In genomic region chr14:54714617-54715081, GRCm38 (mm10) we compare ENCODE assay signal across 8 mouse cellular contexts. TPM values are rescaled to one million over a fixed set of nuclear protein-coding genes. Genes with fewer than 3 reads are reported as not detected.
DNase-seq lines count a peak whose midpoint lies in the region; ATAC-seq and TF ChIP-seq lines count a peak whose summit lies in the region.

No protein-coding gene starts in this region.

- no peak overlapping the region for H3K27ac ChIP-seq in hindbrain, embryonic 11.5 days (ENCODE audit: low read depth, low read length)
- H3K27ac ChIP-seq in limb, embryonic 14.5 days (replicated peaks; ENCODE audit: low read depth, low read length) = no peak overlapping the region
- peak overlapping the region; percentile 64 for H3K27ac ChIP-seq in neural tube, embryonic 13.5 days (replicated peaks)

- no peaks in the 10 kb centered on the region for H3K36me3 ChIP-seq in hindbrain, embryonic 11.5 days (ENCODE audit: control insufficient read depth, insufficient read depth, low read length)
- no peaks in the 10 kb centered on the region for H3K36me3 ChIP-seq in limb, embryonic 14.5 days (ENCODE audit: control insufficient read depth, insufficient read depth, low read length)
- no peaks in the 10 kb centered on the region for H3K36me3 ChIP-seq in neural tube, embryonic 13.5 days

- peaks cover 2% of the 10 kb centered on the region; the same call in 1 of the 2 replicates for H3K27me3 ChIP-seq in hindbrain, embryonic 11.5 days (ENCODE audit: control insufficient read depth, insufficient read depth, low read length)
- H3K27me3 ChIP-seq in limb, embryonic 14.5 days (ENCODE audit: control insufficient read depth, insufficient read depth, low read length) = no peaks in the 10 kb centered on the region
- H3K27me3 ChIP-seq in neural tube, embryonic 13.5 days = no peaks in the 10 kb centered on the region

- no peaks in the 10 kb centered on the region for H3K4me1 ChIP-seq in hindbrain, embryonic 11.5 days (replicated peaks; ENCODE audit: control insufficient read depth, insufficient read depth, low read length)
- H3K4me1 ChIP-seq in limb, embryonic 14.5 days (ENCODE audit: control insufficient read depth, insufficient read depth, low read length) = no peaks in the 10 kb centered on the region
- H3K4me1 ChIP-seq in neural tube, embryonic 13.5 days (replicated peaks) = peaks cover 9% of the 10 kb centered on the region

- peak overlapping the region; percentile 28 for H3K4me3 ChIP-seq in hindbrain, embryonic 11.5 days (ENCODE audit: low read depth, low read length)
- H3K4me3 ChIP-seq in limb, embryonic 14.5 days (replicated peaks; ENCODE audit: low read length) = peak overlapping the region; percentile 22
- peak overlapping the region; percentile 41 for H3K4me3 ChIP-seq in neural tube, embryonic 13.5 days

- no peak for TF ChIP-seq POLR2A in limb, embryonic 14.5 days (IDR thresholded peaks at IDR 0.05; ENCODE audit: borderline replicate concordance, extremely low read depth, insufficient read depth, insufficient read length)

- peak; percentile 49; the same call in 1 of the 2 replicates for ATAC-seq in hindbrain, embryonic 11.5 days (ENCODE audit: low FRiP score)
- ATAC-seq in limb, embryonic 14.5 days (ENCODE audit: low FRiP score, low read depth) = no peak
- ATAC-seq in neural tube, embryonic 13.5 days (ENCODE audit: low read depth) = peak; percentile 80

- peak; percentile 36 to 51 for DNase-seq in cerebellum, adult 18-20 months
- DNase-seq in cerebellum, adult 11-12 months = no peak
- peak; percentile 48 for DNase-seq in testis, postnatal 14 days (ENCODE audit: low spot score)
- DNase-seq in testis, postnatal 10 days (ENCODE audit: low spot score) = no peak
- peak; percentile 26 for DNase-seq in hindbrain, embryonic 11.5 days (ENCODE audit: low spot score)
- DNase-seq in limb, embryonic 14.5 days (ENCODE audit: low spot score) = no peak
- DNase-seq in spleen, adult 12 weeks (ENCODE audit: low spot score) = no peak

- no peak overlapping the region for H3K9ac ChIP-seq in hindbrain, embryonic 11.5 days (ENCODE audit: low read depth, low read length)
- no peak overlapping the region for H3K9ac ChIP-seq in limb, embryonic 14.5 days (ENCODE audit: low read depth, low read length, severe bottlenecking)
- peak overlapping the region; percentile 70 for H3K9ac ChIP-seq in neural tube, embryonic 13.5 days

- H3K4me2 ChIP-seq in hindbrain, embryonic 11.5 days (replicated peaks; ENCODE audit: low read depth, low read length) = peak overlapping the region; percentile 49
- H3K4me2 ChIP-seq in limb, embryonic 14.5 days (replicated peaks; ENCODE audit: low read depth, low read length, severe bottlenecking) = peak overlapping the region; percentile 55
- peak overlapping the region; percentile 77 for H3K4me2 ChIP-seq in neural tube, embryonic 13.5 days

- 4% methylated on average over 15 of the region's 15 CpGs for WGBS in hindbrain, embryonic 11.5 days
- 6% methylated on average over 15 of the region's 15 CpGs for WGBS in limb, embryonic 14.5 days
- WGBS in neural tube, embryonic 13.5 days = 2% methylated on average over 15 of the region's 15 CpGs

- H3K9me3 ChIP-seq in hindbrain, embryonic 11.5 days (ENCODE audit: control insufficient read depth, low read length) = no peaks in the 10 kb centered on the region
- H3K9me3 ChIP-seq in limb, embryonic 14.5 days (ENCODE audit: control insufficient read depth, low read length) = no peaks in the 10 kb centered on the region
- H3K9me3 ChIP-seq in neural tube, embryonic 13.5 days = no peaks in the 10 kb centered on the region

RNA-seq across cellular contexts. Expression of gene Cebpe, which starts 2.7 kb away (rescaled TPM):
- polyA plus RNA-seq in hindbrain, embryonic 11.5 days (2014; fragmentation: Nextera tagmentation; extraction: Ambion mirVana) = 0.20 TPM in 1 of 2 replicates, not detected in the other
- 0.23 and 0.36 TPM in 2 replicates for polyA plus RNA-seq in limb, embryonic 14.5 days (2012; rRNA removed)
- 0.17 and 0.30 TPM in 2 replicates for polyA plus RNA-seq in limb, embryonic 14.5 days (2014; fragmentation: Nextera tagmentation; extraction: Ambion mirVana)
- polyA plus RNA-seq in neural tube, embryonic 13.5 days (2015; fragmentation: Nextera tagmentation; extraction: Ambion mirVana) = 0.23 TPM in 1 of 2 replicates, not detected in the other

RNA-seq across cellular contexts. Expression of gene Gm29776, which starts 16.0 kb away (rescaled TPM):
- polyA plus RNA-seq in hindbrain, embryonic 11.5 days (2014; fragmentation: Nextera tagmentation; extraction: Ambion mirVana) = 0.06 TPM in 2 replicates
- polyA plus RNA-seq in limb, embryonic 14.5 days (2012; rRNA removed) = 0.04 and 0.06 TPM in 2 replicates
- polyA plus RNA-seq in limb, embryonic 14.5 days (2014; fragmentation: Nextera tagmentation; extraction: Ambion mirVana) = 0.21 TPM in 1 of 2 replicates, not detected in the other
- 0.12 and 0.24 TPM in 2 replicates for polyA plus RNA-seq in neural tube, embryonic 13.5 days (2015; fragmentation: Nextera tagmentation; extraction: Ambion mirVana)

RNA-seq across cellular contexts. Expression of gene Acin1, which starts 27.9 kb away (rescaled TPM):
- polyA plus RNA-seq in hindbrain, embryonic 11.5 days (2014; fragmentation: Nextera tagmentation; extraction: Ambion mirVana) = 148 and 185 TPM in 2 replicates
- polyA plus RNA-seq in limb, embryonic 14.5 days (2012; rRNA removed) = 280 and 297 TPM in 2 replicates
- 99.4 and 118 TPM in 2 replicates for polyA plus RNA-seq in limb, embryonic 14.5 days (2014; fragmentation: Nextera tagmentation; extraction: Ambion mirVana)
- 140 and 146 TPM in 2 replicates for polyA plus RNA-seq in neural tube, embryonic 13.5 days (2015; fragmentation: Nextera tagmentation; extraction: Ambion mirVana)

RNA-seq across cellular contexts. Expression of gene 1700123O20Rik, which starts 28.6 kb away (rescaled TPM):
- polyA plus RNA-seq in hindbrain, embryonic 11.5 days (2014; fragmentation: Nextera tagmentation; extraction: Ambion mirVana) = 99.9 and 108 TPM in 2 replicates
- polyA plus RNA-seq in limb, embryonic 14.5 days (2012; rRNA removed) = 75.3 and 82.3 TPM in 2 replicates
- polyA plus RNA-seq in limb, embryonic 14.5 days (2014; fragmentation: Nextera tagmentation; extraction: Ambion mirVana) = 86.9 and 90.2 TPM in 2 replicates
- polyA plus RNA-seq in neural tube, embryonic 13.5 days (2015; fragmentation: Nextera tagmentation; extraction: Ambion mirVana) = 84.6 and 90.6 TPM in 2 replicates

Comparison
In these comparisons a context has a peak if more than half of its experiments do, and no peak if none do; other contexts are left out.
1. DNase-seq: peak in cerebellum, adult 18-20 months (2 of 2), testis, postnatal 14 days (single experiment) and hindbrain, embryonic 11.5 days (single experiment); none in cerebellum, adult 11-12 months (single experiment), testis, postnatal 10 days (single experiment), limb, embryonic 14.5 days (single experiment) and spleen, adult 12 weeks (single experiment).
2. Peak in every context shown above with its lines, with median percentiles within 50 percentile points of each other: H3K4me2 ChIP-seq and H3K4me3 ChIP-seq.